Mouse (Mus musculus) stomach, postnatal 0 days (tissue): ENCODE data around the gene Selenof.

ENCODE experiments used
- CTCF ChIP-seq: IDR thresholded peaks from 2 replicates; pipeline ENCODE4 v1.5.1; 2016; ENCODE audit warnings: antibody characterized with exemption, low read depth, mild to moderate bottlenecking, moderate library complexity
- EP300 ChIP-seq: optimal IDR thresholded peaks from 2 replicates; pipeline ENCODE3; 2016; ENCODE audit warnings: antibody characterized with exemption

DNA sequence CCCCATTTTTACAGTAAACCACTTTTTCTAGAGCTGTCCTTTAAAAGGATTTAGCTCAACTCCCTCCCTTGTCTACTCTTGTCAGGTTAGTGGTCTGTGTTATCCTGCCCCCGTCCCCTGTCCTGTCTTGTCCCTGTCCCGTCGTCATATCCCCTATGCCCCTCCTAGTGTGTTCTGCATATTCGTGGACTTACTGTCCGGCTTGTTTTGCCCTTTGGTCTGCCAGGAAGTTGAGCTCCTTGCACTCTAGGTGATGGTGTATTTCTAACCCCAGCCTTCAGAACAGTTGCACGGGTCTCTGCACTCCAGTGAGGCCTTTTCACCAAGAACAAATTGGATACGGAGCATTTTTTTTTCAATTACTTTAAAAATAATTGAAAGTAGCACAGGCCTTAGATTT lies 10.2 kb downstream of the Selenof start:
- TF ChIP-seq CTCF (no peak), EP300 (no peak)
